Mouse (Mus musculus): ENCODE measurements around the gene Fam129a.
"Not testable (repeated sequence)": the region's sequence is repeated elsewhere in the genome, so short reads cannot be mapped to it uniquely, and the experiment has no call there.

Gene Fam129a

DNA sequence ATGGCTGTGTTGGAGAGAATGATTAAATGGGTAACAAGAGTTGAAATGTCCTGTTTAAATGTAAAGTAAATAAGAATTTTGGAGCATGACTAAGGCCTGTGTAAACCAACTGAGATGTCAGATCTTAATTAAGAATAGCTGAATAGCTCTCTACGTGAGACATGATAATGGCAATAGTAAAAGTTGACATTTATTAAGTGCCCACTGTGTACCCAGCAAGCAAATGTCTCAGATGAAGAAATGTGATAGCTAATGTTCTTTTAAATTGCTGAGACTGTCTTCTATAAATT, 13.1 kb downstream of the Fam129a start:
- DNase-seq (ENCODE audit: low spot score): no peak

DNA sequence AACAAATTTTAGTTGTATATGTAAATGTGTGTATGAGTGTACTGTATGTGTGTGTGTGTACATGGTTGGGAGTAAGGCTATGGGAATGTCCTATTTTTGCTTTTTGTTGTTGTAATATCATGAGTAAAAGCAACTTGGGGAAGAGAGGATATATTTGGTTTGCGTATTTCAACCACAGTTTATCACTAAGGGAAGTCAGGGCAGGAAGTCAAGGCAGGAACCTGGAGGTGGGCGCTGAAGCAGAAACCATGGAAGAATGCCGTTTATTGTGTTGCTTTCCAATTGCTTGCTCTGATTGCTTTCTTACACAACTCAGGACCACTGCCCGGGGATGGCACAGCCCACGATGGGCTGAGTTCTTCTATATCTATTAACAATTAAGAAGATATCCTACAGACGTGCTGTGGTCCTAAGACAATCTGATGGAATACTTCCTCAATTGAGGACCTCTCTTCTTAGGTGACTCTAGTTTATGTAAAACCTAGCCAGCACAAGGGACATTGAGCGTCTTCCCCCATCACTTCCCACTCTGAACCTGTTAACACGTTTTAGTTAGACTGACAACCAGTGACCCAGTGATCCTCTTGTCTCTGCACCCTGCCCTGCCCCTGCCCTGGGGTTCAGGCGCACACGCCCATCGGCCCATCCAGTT, 13.7 kb downstream of the Fam129a start:
- DNase-seq (ENCODE audit: low spot score): no peak

DNA sequence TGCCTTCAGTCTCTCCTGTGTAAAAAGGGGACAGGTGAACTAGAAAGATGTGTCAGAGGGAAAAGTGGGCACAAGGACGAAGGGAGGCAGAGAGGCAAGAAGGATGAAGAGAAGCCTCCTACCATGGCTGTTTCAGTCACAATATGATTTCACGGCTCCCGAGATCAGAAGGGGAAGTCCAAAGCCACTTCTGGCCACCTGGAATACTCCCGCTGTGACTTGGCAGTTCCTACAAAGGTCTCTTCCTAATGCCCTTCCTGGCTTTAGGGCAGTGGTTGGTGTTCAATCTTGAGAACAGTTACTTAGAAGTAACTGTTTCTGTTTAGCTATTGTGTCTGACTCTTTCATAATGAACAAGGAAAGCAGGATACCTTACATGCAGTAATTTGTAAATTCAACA, 14.7 kb downstream of the Fam129a start:
- no peak for DNase-seq (ENCODE audit: low spot score)

DNA sequence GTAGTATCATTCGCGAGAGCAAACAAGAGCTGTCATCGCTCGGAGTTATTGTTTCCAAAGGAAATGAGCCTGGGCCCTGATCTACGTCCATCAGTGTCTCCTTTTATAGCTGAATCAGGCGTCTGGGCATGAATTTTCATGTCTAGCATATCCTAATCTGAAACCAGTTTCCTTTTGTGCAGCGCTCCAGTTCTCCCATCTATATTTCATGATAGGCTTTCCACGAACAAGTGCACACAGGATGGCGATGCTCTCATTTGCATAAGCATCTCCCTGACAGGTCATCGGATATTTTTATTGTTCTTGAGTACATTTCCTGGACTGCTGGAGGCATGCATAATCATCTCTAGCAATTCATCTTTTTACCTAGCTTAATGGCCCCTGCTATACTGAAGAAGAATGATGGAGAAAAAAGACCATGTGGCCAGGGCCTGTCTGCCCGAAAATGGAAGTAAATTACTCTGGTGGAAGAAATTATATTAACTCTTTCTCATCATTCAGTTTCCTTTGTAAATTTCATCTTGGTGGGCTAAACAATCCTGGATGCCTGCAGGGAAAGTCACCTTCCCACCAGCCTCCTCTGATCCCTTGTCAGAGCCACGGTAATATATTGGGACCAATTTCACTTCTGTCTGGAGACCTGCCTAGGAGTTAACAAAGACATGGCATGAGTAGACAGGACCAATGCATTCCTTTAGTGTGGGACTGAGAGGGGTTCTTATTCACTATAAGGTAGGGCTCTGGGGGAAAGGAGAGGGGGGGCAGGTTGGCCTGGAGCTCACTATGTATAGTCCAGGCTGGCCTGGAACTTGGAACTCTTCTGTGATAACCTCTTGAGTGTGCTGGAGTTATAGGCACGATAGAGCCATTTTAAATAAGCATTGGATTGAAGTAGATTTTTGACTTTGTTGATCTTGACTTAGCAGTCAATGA, 21.4 kb downstream of the Fam129a start:
- DNase-seq (ENCODE audit: low spot score): no peak

DNA sequence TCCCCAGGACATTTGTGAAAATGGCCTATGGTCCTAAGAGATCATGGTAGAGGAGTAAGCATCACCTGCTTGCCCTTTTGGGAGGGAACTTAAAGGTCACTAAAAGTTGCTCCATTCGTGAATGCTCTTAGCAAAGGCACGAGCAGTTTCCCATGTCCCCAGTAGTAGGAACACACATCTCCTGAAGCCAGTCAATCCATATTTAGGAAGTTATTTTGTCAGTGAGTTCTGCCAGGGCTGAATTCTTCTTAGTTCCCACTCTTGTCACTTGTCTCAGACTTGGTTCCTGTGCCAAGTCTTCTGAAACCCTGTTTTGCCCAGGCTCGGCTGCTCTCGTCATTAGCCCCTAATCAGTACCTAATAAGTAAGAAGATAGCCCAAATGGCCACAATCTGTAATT, 23.9 kb downstream of the Fam129a start:
- no peak for DNase-seq (ENCODE audit: low spot score)

GRCm38 (mm10) chr1:151595600-151596299, 24.8 kb downstream of the Fam129a start:
- DNase-seq (ENCODE audit: low spot score): no peak

DNA sequence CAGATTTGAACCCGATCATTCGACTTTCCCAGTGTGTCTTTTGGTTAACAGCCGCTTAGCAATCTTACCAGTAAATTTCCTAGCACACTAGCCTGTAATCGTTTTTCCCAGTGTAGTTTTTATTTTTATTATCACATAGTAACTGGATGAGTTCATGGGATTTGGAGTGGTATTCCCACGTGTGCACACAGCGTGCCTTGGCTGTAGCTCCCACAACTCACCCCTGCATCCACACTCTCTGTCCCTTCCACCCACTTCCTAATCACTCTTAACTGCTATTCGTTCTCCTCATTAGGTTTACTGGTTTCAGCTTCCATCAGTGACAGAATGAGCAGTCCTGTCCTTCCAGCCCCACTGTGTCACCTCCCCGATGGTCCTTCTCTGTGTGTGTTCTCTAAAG, 25.6 kb downstream of the Fam129a start:
- DNase-seq (ENCODE audit: low spot score): no peak

DNA sequence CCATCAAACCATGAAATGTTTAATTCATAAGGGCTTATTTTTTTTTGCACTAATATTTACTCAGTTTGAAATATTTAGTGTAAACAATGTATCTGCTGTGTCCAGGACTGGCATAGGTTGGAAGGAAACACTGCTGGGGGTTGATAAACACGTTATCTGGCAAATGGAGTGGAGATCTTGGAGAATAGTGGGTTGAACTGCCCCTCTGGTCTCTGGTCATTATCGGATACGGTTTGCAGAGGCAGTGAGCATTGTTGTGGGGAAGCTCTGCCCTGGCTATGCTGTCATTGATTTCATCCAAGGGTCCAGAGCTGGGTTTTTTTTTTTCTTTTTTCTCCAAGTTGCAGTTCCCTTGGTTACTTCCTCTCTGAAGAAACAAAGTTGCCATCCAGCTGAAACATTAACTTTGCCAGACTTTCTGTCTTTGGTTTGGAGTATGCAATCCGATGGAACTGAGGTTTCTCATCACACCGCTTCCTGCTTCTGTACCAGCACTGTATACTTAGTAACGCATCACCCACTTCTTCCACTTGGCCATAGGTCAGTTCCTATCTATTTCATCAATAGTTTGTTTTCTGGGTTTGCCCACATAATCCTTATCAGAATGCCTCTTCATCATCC, 26.8 kb downstream of the Fam129a start:
- DNase-seq (ENCODE audit: low spot score): no peak

DNA sequence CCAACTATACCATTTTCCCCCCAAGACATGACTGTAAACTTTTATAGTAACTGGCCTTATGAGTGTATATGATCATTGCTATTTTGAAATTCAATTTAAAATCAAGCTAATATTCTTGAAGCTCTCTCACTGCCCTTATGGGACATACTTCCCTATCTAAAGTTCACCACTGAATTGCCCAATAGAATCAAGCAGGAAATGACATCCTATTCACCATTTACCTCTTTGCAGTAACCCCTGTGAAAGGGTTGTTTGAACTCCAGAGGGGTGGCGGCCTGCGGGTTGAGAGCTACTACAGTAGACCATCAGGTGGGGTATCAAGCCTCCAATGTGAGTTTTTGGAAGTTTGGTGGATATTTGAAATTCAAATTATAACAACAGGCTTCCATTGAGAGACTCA, 27.9 kb downstream of the Fam129a start:
- DNase-seq (ENCODE audit: low spot score): no peak

DNA sequence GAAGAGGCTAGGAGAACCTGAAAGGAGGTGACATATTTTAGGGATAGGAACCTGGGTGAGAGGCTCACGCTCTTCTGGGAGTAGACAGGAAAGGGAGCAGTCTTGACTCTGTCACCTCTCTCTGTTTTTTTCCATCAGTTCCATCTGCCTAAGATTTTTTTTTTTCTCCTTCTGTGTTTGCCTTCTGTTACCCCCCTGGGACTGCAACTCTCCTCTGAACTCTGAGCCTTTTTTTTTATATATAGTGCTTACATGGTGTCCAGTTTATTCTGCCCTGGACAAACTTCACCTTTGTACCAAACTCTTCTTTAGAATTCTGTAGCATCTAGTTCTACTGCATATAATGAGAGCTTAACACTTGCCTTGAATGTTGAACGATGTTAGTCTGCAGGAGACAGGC, 33.3 kb downstream of the Fam129a start:
- DNase-seq (ENCODE audit: low spot score): no peak

GRCm38 (mm10) chr1:151607957-151608356, 37.0 kb downstream of the Fam129a start:
- DNase-seq (ENCODE audit: low spot score): not testable (repeated sequence)

- no peak for DNase-seq (ENCODE audit: low spot score)
Observed at GRCm38 (mm10) chr1:151610621-151611020, 39.6 kb downstream of the Fam129a start.

DNA sequence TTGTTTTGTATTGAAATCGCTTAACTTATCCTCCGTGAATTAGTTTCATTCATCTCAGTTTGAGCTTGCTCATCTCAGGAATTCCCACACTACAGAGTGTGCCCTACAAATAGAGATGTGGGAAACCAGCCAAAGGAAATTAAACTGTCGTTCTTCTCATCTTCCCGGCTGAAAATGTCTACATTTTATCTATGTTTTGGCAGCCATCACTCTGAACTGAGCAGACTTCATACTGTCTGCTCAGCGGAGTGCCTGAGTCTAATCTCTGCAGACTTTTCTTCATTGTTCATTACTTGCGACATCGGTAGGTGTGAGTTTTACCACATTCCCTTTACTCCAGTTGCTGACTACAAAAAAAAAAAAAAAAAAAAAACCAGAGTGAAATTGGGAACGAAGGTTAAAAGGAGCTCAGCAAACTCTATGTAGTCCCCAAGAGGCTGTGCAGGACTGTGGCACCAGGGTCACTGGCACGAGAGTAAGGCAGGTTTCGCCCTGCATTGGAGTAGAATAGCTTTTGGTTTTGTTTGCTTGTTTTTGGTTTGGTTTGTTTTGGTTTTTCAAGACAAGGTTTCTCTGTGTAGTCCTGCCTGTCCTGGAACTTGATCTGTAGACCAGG, 43.4 kb downstream of the Fam129a start:
- DNase-seq (ENCODE audit: low spot score): peak; percentile 72

DNA sequence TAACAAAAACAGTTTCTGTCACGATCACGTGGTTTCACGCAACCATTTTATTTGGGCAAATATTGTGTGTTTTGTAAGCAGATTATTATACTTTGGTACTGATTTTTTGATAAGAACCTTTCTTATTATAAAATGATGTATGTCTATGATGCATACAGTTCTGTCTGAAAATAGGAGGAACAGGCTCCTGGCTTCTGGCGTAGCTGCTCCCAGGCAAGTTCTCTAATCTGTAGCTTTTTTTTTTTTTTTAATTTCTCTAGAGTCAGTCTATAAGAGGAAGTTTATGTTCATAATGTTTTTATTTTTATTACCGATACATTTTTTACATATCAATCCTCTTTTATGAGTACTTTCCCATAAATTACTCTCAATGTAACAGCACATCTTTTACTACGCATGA, 44.6 kb downstream of the Fam129a start:
- no peak for DNase-seq (ENCODE audit: low spot score)

- DNase-seq (ENCODE audit: low spot score): peak; percentile 35
Observed at GRCm38 (mm10) chr1:151616555-151617205, 45.7 kb downstream of the Fam129a start.

DNA sequence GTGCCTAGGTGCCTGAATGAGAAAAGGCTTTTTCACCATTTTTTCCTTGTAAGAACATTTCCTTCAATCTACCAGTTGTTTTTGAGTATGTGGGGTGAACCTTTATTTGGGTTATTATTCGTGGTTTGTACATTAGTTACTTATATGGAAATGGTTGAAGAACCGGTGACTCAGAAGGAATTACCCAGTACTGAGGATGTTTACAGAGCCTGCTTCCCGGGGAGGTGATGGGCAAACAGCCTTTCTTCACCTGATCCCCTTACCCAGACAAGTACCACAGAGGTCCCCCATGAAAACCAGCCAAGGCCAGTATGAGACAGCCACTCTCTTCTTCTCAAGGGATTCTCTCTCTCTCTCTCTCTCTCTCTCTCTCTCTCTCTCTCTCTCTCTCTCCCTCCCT, 47.3 kb downstream of the Fam129a start:
- DNase-seq (ENCODE audit: low spot score): no peak

GRCm38 (mm10) chr1:151619281-151619711, 48.3 kb downstream of the Fam129a start:
- no peak for DNase-seq (ENCODE audit: low spot score)

DNA sequence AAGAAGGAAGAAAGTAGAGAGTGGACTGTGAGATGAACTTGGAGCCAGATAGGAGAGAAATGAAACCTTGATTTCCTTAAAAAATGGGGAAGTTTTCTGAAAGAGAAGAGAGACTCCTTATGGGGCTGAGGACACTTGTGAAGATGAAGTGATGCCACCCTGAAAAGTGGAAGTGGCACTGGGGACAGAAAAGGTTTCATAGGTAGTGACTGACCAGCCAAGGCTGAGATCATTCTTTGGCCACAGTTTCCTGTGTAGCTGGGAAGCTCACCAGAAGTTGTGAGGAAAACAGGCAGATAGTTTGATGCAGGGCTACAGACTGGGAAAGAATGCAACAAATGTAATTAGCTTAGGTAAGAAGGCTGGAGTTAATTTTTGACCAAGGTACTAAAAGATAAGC, 49.7 kb downstream of the Fam129a start:
- peak; percentile 22 for DNase-seq (ENCODE audit: low spot score)

- no peak for DNase-seq (ENCODE audit: low spot score)
Observed at GRCm38 (mm10) chr1:151624442-151625226, 53.6 kb downstream of the Fam129a start.

DNA sequence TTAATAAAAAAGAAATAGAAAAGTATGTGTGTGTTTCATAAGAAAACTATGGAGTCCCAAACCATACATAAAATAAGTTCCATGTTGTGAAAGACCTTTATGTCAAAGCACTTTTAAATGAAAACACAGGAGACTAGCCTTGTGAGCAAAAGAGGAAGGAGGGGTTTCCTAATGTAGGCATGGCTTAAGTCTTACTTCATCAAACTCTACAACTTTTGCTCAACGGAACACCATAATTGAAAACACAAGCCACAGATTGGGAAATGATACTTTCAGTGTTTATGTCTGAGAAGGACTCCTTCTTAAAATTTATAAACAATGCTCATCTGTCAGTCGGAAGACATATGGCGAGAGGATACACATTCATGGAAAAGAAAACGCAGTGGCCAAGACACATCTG, 54.3 kb downstream of the Fam129a start:
- DNase-seq (ENCODE audit: low spot score): no peak

DNA sequence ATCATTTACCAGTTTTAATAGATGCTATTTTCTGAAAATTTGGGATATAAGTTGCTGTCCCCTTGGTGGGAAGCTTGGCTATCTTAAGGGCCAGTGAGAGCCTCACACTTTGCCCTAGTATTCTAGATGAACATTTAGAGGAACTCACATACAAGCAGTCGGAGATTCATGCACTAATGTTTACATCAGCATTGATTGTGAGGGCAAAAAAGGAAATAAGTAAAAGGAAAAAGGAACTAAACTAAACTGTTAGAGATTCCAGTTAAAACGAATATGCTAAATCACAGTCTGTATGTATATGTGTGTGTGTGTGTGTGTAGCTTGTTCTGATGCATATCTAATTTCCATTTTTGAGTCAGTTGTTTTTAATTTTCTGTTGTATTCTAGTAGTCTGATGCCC, 54.7 kb downstream of the Fam129a start:
- DNase-seq (ENCODE audit: low spot score): no peak
